Mouse (Mus musculus): Measurements from ENCODE around the gene Cylc1.

Gene Cylc1

DNA sequence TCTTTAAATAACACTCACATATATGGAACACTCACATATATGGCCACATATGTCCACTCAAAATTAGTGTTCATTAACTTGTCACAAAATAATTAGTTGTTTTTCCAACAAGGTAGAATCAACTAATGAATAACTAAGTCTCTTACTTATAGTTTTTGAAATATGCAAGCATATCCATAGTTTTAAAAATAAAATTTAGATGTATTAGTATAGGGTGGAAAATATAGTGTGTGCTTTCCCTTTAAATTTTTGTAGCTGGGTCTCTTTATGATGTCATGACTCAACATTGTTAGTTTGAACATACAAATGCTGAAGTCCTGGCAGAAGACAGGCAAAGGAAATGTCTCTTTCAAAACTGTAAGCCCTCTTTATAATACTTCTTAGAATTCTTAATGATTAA lies at the start of gene Cylc1:
TSS of gene Cylc1 (plus strand) at position 301 of the 400 bp plus-strand sequence.
- no peak for DNase-seq (ENCODE audit: low read depth, low spot score)

DNA sequence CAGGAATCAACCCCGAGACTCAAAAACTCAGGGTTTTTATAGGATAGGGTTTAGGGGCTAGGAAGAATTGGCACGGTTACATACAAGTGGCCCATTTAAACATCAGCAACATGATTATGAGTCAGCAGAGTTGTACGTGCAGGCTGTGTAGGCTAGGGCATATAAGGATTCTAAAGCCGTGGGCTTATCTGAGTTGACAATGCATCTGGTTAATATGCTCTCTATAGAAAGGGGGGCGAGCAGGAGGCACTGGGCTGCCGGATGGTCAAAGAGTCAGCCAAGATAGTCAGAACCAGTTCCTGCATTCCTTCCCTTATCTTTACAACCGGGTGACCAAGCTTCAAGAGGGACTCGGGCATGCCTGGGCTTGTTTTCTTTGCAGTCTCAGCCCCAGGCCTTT lies 31.5 kb upstream of the Cylc1 start:
- DNase-seq (ENCODE audit: low read depth, low spot score): no peak

DNA sequence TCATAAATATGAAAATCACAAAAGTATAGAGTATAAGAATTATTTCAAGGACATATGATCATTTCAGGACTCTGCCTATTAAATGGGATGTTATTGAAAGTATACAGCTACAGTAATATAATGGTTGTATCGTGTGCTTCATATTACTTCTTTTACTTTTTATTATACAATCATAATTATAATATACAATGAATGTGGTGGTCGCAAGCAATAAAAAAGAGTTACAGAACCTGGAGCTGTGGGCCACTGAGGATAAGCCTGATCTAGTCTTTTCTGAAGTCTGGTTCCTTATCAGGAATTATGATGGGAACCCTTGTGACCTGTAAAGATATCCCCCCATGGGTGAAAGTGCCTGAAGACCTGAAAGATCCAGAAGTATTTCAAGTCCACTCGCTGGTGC lies 57.8 kb downstream of the Cylc1 start, which contains the start of gene Gm10112:
TSS of gene Gm10112 (plus strand) at position 301 of the 400 bp plus-strand sequence.
- no peak for DNase-seq (ENCODE audit: low read depth, low spot score)

Data from A20 (cell line).